Mouse (Mus musculus) ES-Bruce4 (cell line): ENCODE data around the gene Tmem251. TPM values are rescaled to one million over a fixed set of nuclear protein-coding genes. Genes with fewer than 3 reads are reported as not detected.
A peak's percentile ranks its signal among the peaks of the same experiment; 100 is the strongest.

Source experiments
- H3K27ac ChIP-seq: 2 replicates; pipeline ENCODE4 v1.5.1; 2012; ENCODE audit warnings: low read length, inconsistent platforms; ENCODE audit not compliant: insufficient read depth
- H3K27me3 ChIP-seq: 2 replicates; pipeline ENCODE4 v1.6.1; 2012; ENCODE audit warnings: mild to moderate bottlenecking, low read length, inconsistent platforms; ENCODE audit not compliant: control insufficient read depth, poor library complexity, insufficient read depth, severe bottlenecking
- H3K36me3 ChIP-seq: 2 replicates; pipeline ENCODE4 v1.6.1; 2012; ENCODE audit warnings: inconsistent platforms, mild to moderate bottlenecking, low read length, moderate library complexity; ENCODE audit not compliant: control insufficient read depth, poor library complexity, insufficient read depth, severe bottlenecking
- H3K4me1 ChIP-seq: one replicate; pipeline ENCODE4 v1.8.1; 2011; ENCODE audit warnings: low read length; ENCODE audit not compliant: control insufficient read depth, insufficient read depth
- H3K4me3 ChIP-seq: 2 replicates; pipeline ENCODE4 v1.5.1; 2011; ENCODE audit warnings: low read depth, mild to moderate bottlenecking, low read length
- H3K9ac ChIP-seq: 2 replicates; pipeline ENCODE4 v1.6.1; 2012; ENCODE audit warnings: low read depth, mild to moderate bottlenecking, inconsistent platforms; ENCODE audit not compliant: poor library complexity, severe bottlenecking
- H3K9me3 ChIP-seq: replicated peaks from 2 replicates; pipeline ENCODE4 v1.6.1; 2012; ENCODE audit warnings: mild to moderate bottlenecking, low read length, inconsistent platforms; ENCODE audit not compliant: control insufficient read depth, poor library complexity, insufficient read depth, severe bottlenecking
- CTCF ChIP-seq: IDR thresholded peaks from one replicate; pipeline ENCODE4 v1.8.1; 2011; ENCODE audit warnings: low read depth, low read length
- EP300 ChIP-seq: IDR thresholded peaks from 2 replicates; pipeline ENCODE4 v1.6.1; 2011; ENCODE audit warnings: low read depth, low read length; ENCODE audit not compliant: insufficient read depth
- POLR2A ChIP-seq: IDR thresholded peaks from one replicate; pipeline ENCODE4 v1.8.1; 2011; ENCODE audit warnings: low read length; ENCODE audit not compliant: insufficient read depth
- polyA plus RNA-seq: library from polyadenylated mRNA; stranded (reverse); fragments of >200 nt; gene quantifications from 2 replicates; pipeline ENCODE4 v1.2.4, GENCODE M21; 2011; ENCODE audit warnings: low read depth; ENCODE audit not compliant: missing spikeins, insufficient read depth, insufficient read length

The Tmem251 gene
- polyA plus RNA-seq, 1 experiment = 6.3 TPM

DNA sequence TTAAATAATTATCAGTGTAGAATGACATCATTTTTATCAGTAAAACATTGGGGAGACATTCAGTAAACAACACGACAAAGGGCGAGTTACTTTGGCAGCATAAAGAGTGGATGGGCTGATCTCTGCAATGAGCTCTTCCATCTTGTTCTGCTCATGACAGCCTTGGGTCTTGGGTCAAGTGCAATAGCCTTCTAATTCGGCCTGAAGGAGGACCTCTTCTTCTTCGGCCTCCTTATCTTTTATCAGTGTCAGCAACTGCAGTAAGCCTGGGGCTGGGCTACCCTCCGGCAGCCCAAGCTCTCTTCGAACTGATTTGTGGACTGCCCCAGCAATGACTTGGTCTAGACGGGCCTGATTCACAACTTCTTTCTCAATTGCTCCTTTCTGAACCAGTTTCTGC, 1.5 kb upstream of the Tmem251 start:
- Histone ChIP-seq H3K9ac (peak overlapping the region; percentile 95; the same call in 1 of the 2 replicates), H3K4me3 (no peak overlapping the region), H3K9me3 (no peaks in the 10 kb centered on the region), H3K4me1 (no peaks in the 10 kb centered on the region), H3K27me3 (no peaks in the 10 kb centered on the region), H3K27ac (no peak overlapping the region), H3K36me3 (peaks cover 17% of the 10 kb centered on the region)
- no peak for TF ChIP-seq EP300
- no peak for TF ChIP-seq POLR2A
- TF ChIP-seq CTCF = no peak

DNA sequence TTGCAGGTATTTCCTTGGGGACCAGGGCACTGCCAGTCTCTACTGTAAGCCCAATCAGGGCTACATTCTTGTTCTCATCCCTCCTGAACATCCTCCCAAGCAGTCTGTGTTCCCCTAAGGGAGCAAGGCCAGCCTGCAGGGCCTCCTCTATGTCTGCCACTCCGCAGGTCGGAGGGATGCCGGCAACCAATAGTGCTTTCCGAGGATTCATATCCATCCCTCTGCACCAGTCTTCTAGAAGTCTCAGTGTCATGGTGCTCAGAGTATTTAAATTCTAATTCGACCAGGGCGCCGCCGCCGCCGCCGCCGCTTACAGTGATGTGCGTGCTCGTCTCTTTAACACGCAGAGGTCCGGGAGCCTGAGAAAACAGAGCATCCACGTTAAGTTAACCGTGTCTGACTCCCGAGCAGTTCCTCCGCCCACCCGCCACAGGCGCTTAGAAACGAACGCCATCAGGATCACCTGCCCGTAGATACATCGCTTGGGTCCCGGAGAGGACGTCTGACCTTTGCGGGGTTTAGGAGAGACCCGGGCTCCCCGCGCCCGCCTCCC, 450 bp upstream of the Tmem251 start:
- Histone ChIP-seq H3K27ac (no peak overlapping the region; the same call in 1 of the 2 replicates), H3K4me3 (peak overlapping the region; percentile 91)
- no peak for TF ChIP-seq CTCF
- TF ChIP-seq EP300 = no peak
- TF ChIP-seq POLR2A = no peak

DNA sequence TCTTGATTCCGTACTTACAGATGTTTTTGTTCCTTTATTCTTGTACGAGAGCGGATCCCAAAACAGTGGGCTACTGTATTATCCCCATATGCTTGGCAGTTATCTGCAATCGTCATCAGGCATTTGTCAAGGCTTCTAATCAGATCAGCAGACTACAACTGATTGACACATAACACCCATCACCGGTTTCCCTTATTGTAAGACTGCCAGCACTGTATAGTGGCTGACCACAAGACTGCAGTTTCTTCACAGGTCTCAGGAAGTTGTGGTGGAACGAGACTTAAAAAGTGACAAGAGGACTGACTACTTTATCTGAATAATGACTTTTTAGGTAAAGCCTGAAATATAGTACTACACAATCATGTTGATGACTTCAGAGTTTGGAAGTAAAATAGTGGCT, 1.3 kb downstream of the Tmem251 start:
- TF ChIP-seq CTCF (no peak), POLR2A (no peak), EP300 (no peak)
- Histone ChIP-seq H3K36me3 (peaks cover 26% of the 10 kb centered on the region), H3K9me3 (no peaks in the 10 kb centered on the region), H3K4me1 (no peaks in the 10 kb centered on the region), H3K27ac (peak overlapping the region; percentile 32; the same call in 1 of the 2 replicates), H3K4me3 (peak overlapping the region; percentile 40; the same call in 1 of the 2 replicates), H3K9ac (peak overlapping the region; percentile 95), H3K27me3 (no peaks in the 10 kb centered on the region)

More for the DNA sequence above, 450 bp upstream of the Tmem251 start:
- Histone ChIP-seq H3K36me3 (peaks cover 18% of the 10 kb centered on the region), H3K4me1 (no peaks in the 10 kb centered on the region), H3K27me3 (no peaks in the 10 kb centered on the region), H3K9me3 (no peaks in the 10 kb centered on the region), H3K9ac (peak overlapping the region; percentile 95)

DNA sequence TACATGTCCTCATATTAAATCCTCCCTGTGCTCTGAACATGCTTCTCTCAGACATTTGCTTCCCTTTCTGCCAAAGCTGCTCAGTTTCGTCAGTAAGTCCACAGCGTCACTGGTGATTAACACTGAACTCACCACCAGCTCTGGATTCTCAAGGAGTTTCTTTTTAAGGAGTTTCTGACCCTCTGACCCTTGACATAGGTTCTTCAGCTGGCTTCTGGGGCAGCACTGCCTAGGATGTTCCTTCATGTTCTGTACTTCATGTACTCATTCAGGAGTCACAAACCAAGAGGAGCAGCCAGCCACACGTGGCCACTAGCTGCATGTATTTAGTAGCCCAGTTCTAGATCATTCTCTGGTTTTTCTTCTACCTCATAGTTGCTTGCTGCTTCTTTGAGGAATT, 4.7 kb downstream of the Tmem251 start:
- Histone ChIP-seq H3K9ac (no peak overlapping the region), H3K27ac (no peak overlapping the region), H3K36me3 (peaks cover 23% of the 10 kb centered on the region), H3K4me1 (no peaks in the 10 kb centered on the region), H3K27me3 (no peaks in the 10 kb centered on the region), H3K9me3 (no peaks in the 10 kb centered on the region), H3K4me3 (no peak overlapping the region)
- TF ChIP-seq CTCF (no peak), POLR2A (no peak), EP300 (no peak)

DNA sequence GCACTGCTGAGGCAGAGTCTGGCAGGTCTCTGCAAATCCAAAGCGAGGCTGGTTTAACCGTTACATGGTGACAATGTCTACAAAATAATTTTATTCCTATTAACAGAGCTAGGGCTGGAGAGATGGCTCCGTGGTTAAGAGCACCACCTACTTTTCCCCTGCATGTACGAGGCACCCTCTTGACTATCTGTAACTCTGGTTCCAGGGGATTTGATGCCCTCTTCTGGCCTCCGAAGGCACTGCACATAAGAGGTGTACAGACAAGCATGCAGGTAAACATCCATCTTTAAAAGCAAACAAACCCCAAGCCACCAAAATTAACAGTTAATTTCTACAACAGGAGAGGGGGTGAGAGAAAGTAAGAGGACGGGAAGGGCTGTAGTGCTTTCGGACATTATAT, 12.7 kb downstream of the Tmem251 start:
- H3K9ac ChIP-seq = no peak overlapping the region; the same call in 1 of the 2 replicates
- H3K36me3 ChIP-seq = peaks cover 10% of the 10 kb centered on the region
- H3K4me3 ChIP-seq = peak overlapping the region; percentile 99
- no peak overlapping the region for H3K27ac ChIP-seq
- TF ChIP-seq CTCF (peak; percentile 27), POLR2A (no peak)
- no peaks in the 10 kb centered on the region for H3K4me1 ChIP-seq
- no peaks in the 10 kb centered on the region for H3K27me3 ChIP-seq
- no peaks in the 10 kb centered on the region for H3K9me3 ChIP-seq

DNA sequence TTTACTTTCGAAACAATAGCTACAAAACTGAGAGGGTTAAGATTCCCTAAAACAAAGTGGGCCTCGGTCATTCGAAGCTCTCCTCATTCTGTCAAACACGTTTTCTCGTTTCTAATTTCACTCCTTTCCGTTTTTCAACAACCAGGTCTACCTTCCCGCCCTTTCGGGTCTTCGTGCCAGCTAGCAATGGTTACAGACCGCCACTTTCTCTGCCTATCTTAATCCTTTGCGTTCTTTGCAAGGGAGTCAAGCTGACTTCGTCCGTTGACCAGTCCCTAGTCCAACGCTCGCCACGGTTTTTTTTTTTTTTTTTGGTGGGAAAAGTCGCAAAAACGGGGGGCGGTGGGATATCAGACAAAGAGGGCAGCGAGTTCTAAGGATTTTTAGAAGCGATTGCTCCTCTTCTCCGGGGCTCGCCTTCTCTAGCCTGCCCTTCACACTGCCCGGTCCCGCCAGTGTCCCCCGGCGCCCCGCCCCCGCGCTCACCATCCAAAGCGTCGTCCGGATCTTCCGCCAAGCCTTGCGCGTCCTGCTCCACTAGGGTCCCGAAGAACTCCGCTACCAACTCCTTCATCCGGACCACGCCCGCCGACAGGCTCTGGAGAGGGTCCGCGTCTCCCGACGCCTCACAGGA, 13.6 kb downstream of the Tmem251 start:
- Histone ChIP-seq H3K36me3 (peaks cover 13% of the 10 kb centered on the region), H3K4me1 (no peaks in the 10 kb centered on the region), H3K9ac (peak overlapping the region; percentile 60), H3K4me3 (peak overlapping the region; percentile 99), H3K27me3 (no peaks in the 10 kb centered on the region), H3K9me3 (no peaks in the 10 kb centered on the region), H3K27ac (peak overlapping the region; percentile 57)
- TF ChIP-seq EP300 (no peak), POLR2A (no peak), CTCF (no peak)
